Mouse (Mus musculus) bone marrow macrophage, adult 2 months (primary cell): ENCODE measurements around the gene Pisd. TPM values are rescaled to one million over a fixed set of nuclear protein-coding genes. Genes with fewer than 3 reads are reported as not detected.

Experiments used
- H3K27ac ChIP-seq: 2 replicates; pipeline ENCODE4 v1.5.1; 2012; ENCODE audit warnings: low read depth, low read length; ENCODE audit not compliant: insufficient read depth
- H3K4me1 ChIP-seq: 2 replicates; pipeline ENCODE4 v1.6.1; 2012; ENCODE audit warnings: low read length; ENCODE audit not compliant: control insufficient read depth, insufficient read depth
- H3K4me3 ChIP-seq: 2 replicates; pipeline ENCODE4 v1.5.1; 2012; ENCODE audit warnings: mild to moderate bottlenecking, low read length, moderate library complexity; ENCODE audit not compliant: insufficient read depth
- CTCF ChIP-seq: IDR thresholded peaks from 2 replicates; pipeline ENCODE4 v1.5.1; 2012; ENCODE audit warnings: low read depth, mild to moderate bottlenecking, low read length, moderate library complexity
- POLR2A ChIP-seq: IDR thresholded peaks from 2 replicates; pipeline ENCODE4 v1.6.1; 2012; ENCODE audit warnings: mild to moderate bottlenecking, low read depth, low read length, borderline replicate concordance
- polyA plus RNA-seq: library from polyadenylated mRNA; stranded (reverse); fragments of >200 nt; gene quantifications from 2 replicates; pipeline ENCODE4 v1.2.4, GENCODE M21; 2012; ENCODE audit not compliant: missing spikeins, insufficient read depth, insufficient read length

The Pisd gene
- polyA plus RNA-seq, 1 experiment, result 109 TPM

- Histone ChIP-seq H3K4me3 (peak overlapping the region; percentile 73; the same call in 1 of the 2 replicates), H3K4me1 (peaks cover 2% of the 10 kb centered on the region), H3K27ac (no peak overlapping the region)
- TF ChIP-seq CTCF, result no peak
- TF ChIP-seq POLR2A, result no peak
These were observed 73.0 kb downstream of the Pisd start for GRCm38 (mm10) chr5:32712221-32713041.

- Histone ChIP-seq H3K4me3 (no peak overlapping the region), H3K4me1 (peaks cover 2% of the 10 kb centered on the region), H3K27ac (no peak overlapping the region)
- TF ChIP-seq CTCF, result no peak
These were observed 74.0 kb downstream of the Pisd start for GRCm38 (mm10) chr5:32711485-32711884.

GRCm38 (mm10) chr5:32706226-32706780, 79.1 kb downstream of the Pisd start:
- Histone ChIP-seq H3K4me1 (no peaks in the 10 kb centered on the region), H3K4me3 (no peak overlapping the region), H3K27ac (no peak overlapping the region)
- no peak for TF ChIP-seq POLR2A
- no peak for TF ChIP-seq CTCF

- Histone ChIP-seq H3K27ac (no peak overlapping the region), H3K4me3 (no peak overlapping the region), H3K4me1 (peaks cover 3% of the 10 kb centered on the region; the same call in 1 of the 2 replicates)
- no peak for TF ChIP-seq POLR2A
- no peak for TF ChIP-seq CTCF
These were observed 88.1 kb downstream of the Pisd start for GRCm38 (mm10) chr5:32697208-32697867.

GRCm38 (mm10) chr5:32693411-32693810, 92.0 kb downstream of the Pisd start:
- H3K27ac ChIP-seq, result no peak overlapping the region
- H3K4me1 ChIP-seq, result peaks cover 12% of the 10 kb centered on the region
- no peak for TF ChIP-seq CTCF
- no peak for TF ChIP-seq POLR2A
- H3K4me3 ChIP-seq, result no peak overlapping the region

Other genes with a start within 250 kb of the Pisd start
- gene Yes1, start 174.5 kb downstream of the Pisd start, polyA plus RNA-seq, result not detected in 2 replicates
- gene Gm20671, start 41.5 kb upstream of the Pisd start, polyA plus RNA-seq, result not detected in 2 replicates
- gene Prr14l, start 68.6 kb upstream of the Pisd start, polyA plus RNA-seq, result 20.8 and 27.5 TPM in 2 replicates
- 16.7 and 21.0 TPM in 2 replicates for gene Depdc5, start 78.1 kb upstream of the Pisd start, polyA plus RNA-seq
- 452 and 507 TPM in 2 replicates for gene Ywhah, start 233.2 kb upstream of the Pisd start, polyA plus RNA-seq